Mouse (Mus musculus) erythroblast, embryonic 14.5 days (primary cell): ENCODE measurements around the gene Acer1. TPM values are rescaled to one million over a fixed set of nuclear protein-coding genes. Genes with fewer than 3 reads are reported as not detected.

ENCODE experiments used
- H3K27me3 ChIP-seq: 2 replicates; pipeline ENCODE4 v1.6.1; 2012; ENCODE audit warnings: inconsistent platforms; ENCODE audit not compliant: control insufficient read depth
- H3K36me3 ChIP-seq: 2 replicates; pipeline ENCODE4 v1.6.1; 2012; ENCODE audit warnings: mild to moderate bottlenecking, inconsistent platforms; ENCODE audit not compliant: control insufficient read depth
- H3K4me1 ChIP-seq: 2 replicates; pipeline ENCODE4 v1.6.1; 2012; ENCODE audit warnings: inconsistent platforms; ENCODE audit not compliant: control insufficient read depth
- H3K4me3 ChIP-seq: replicated peaks from 2 replicates; pipeline ENCODE3; 2012; ENCODE audit warnings: moderate library complexity, mild to moderate bottlenecking, inconsistent platforms
- H3K9me3 ChIP-seq: 2 replicates; pipeline ENCODE4 v1.6.1; 2012; ENCODE audit warnings: low read length, inconsistent platforms, mixed read lengths; ENCODE audit not compliant: control insufficient read depth
- GATA1 ChIP-seq: IDR thresholded peaks from 2 replicates; pipeline ENCODE4 v1.6.1; 2012; ENCODE audit warnings: low read length, inconsistent platforms, mixed read lengths
- TAL1 ChIP-seq: IDR thresholded peaks from 3 replicates; pipeline ENCODE4 v1.6.1; 2012; ENCODE audit warnings: low read length, inconsistent platforms, mixed read lengths
- polyA plus RNA-seq: library from polyadenylated mRNA; stranded (reverse); fragments of >175 nt; gene quantifications from 2 replicates; pipeline ENCODE4 v1.2.3, GENCODE M21; 2012

The Acer1 gene
- polyA plus RNA-seq, 1 experiment: not detected

- H3K9me3 ChIP-seq: no peaks in the 10 kb centered on the region
- TF ChIP-seq TAL1: no peak
- no peak for TF ChIP-seq GATA1
Observed at GRCm38 (mm10) chr17:56979524-56979923, 2.4 kb downstream of the Acer1 start.

GRCm38 (mm10) chr17:56976531-56977390, 5.2 kb downstream of the Acer1 start:
- H3K36me3 ChIP-seq: no peaks in the 10 kb centered on the region
- H3K4me3 ChIP-seq: no peak overlapping the region
- no peaks in the 10 kb centered on the region for H3K9me3 ChIP-seq
- H3K4me1 ChIP-seq: peaks cover 8% of the 10 kb centered on the region
- peaks cover 2% of the 10 kb centered on the region for H3K27me3 ChIP-seq
- TF ChIP-seq TAL1 (no peak), GATA1 (no peak)

More at GRCm38 (mm10) chr17:56979524-56979923, 2.4 kb downstream of the Acer1 start:
- H3K4me1 ChIP-seq: peaks cover 9% of the 10 kb centered on the region
- no peaks in the 10 kb centered on the region for H3K27me3 ChIP-seq
- H3K4me3 ChIP-seq: no peak overlapping the region
- no peaks in the 10 kb centered on the region for H3K36me3 ChIP-seq

- H3K36me3 ChIP-seq: no peaks in the 10 kb centered on the region
- H3K27me3 ChIP-seq: peaks cover 14% of the 10 kb centered on the region
- H3K4me1 ChIP-seq: peaks cover 8% of the 10 kb centered on the region
- H3K4me3 ChIP-seq: no peak overlapping the region
- TF ChIP-seq TAL1 (no peak), GATA1 (no peak)
- H3K9me3 ChIP-seq: no peaks in the 10 kb centered on the region
Observed at GRCm38 (mm10) chr17:56975391-56975790, 6.5 kb downstream of the Acer1 start.

- Histone ChIP-seq H3K27me3 (peaks cover 19% of the 10 kb centered on the region), H3K4me1 (peaks cover 8% of the 10 kb centered on the region), H3K9me3 (no peaks in the 10 kb centered on the region), H3K4me3 (no peak overlapping the region), H3K36me3 (no peaks in the 10 kb centered on the region)
- TF ChIP-seq GATA1 (no peak), TAL1 (no peak)
Observed at GRCm38 (mm10) chr17:56974708-56975240, 7.2 kb downstream of the Acer1 start.

- no peak for TF ChIP-seq TAL1
- no peak for TF ChIP-seq GATA1
- H3K4me3 ChIP-seq: no peak overlapping the region
- H3K36me3 ChIP-seq: no peaks in the 10 kb centered on the region
- H3K27me3 ChIP-seq: peaks cover 25% of the 10 kb centered on the region
- H3K4me1 ChIP-seq: peaks cover 8% of the 10 kb centered on the region
- no peaks in the 10 kb centered on the region for H3K9me3 ChIP-seq
Observed at GRCm38 (mm10) chr17:56973956-56974707, 7.8 kb downstream of the Acer1 start.

- Histone ChIP-seq H3K36me3 (no peaks in the 10 kb centered on the region), H3K9me3 (no peaks in the 10 kb centered on the region), H3K27me3 (peaks cover 31% of the 10 kb centered on the region), H3K4me1 (peaks cover 6% of the 10 kb centered on the region), H3K4me3 (no peak overlapping the region)
- no peak for TF ChIP-seq TAL1
- no peak for TF ChIP-seq GATA1
Observed at GRCm38 (mm10) chr17:56970081-56970480, 11.8 kb downstream of the Acer1 start.

GRCm38 (mm10) chr17:56969321-56969720, 12.6 kb downstream of the Acer1 start:
- Histone ChIP-seq H3K36me3 (no peaks in the 10 kb centered on the region), H3K4me3 (no peak overlapping the region), H3K27me3 (peaks cover 33% of the 10 kb centered on the region), H3K9me3 (no peaks in the 10 kb centered on the region), H3K4me1 (peaks cover 1% of the 10 kb centered on the region)
- TF ChIP-seq GATA1 (no peak), TAL1 (no peak)

GRCm38 (mm10) chr17:56963646-56964045, 18.3 kb downstream of the Acer1 start:
- no peak overlapping the region for H3K4me3 ChIP-seq
- no peaks in the 10 kb centered on the region for H3K36me3 ChIP-seq
- H3K4me1 ChIP-seq: peaks cover 3% of the 10 kb centered on the region
- TF ChIP-seq GATA1: no peak
- TF ChIP-seq TAL1: no peak
- H3K27me3 ChIP-seq: peaks cover 17% of the 10 kb centered on the region
- H3K9me3 ChIP-seq: 0 out of 2 replicates have a peak, but pooled peaks cover 2% of the 10 kb centered on the region
